Mouse (Mus musculus) gastrocnemius, adult 2 months (tissue): ENCODE measurements around the gene Irf2. TPM values are rescaled to one million over a fixed set of nuclear protein-coding genes. Genes with fewer than 3 reads are reported as not detected.

Experiments used
- DNase-seq: peaks from one replicate; pipeline ENCODE4 v3.0.0; 2022
- H3K27ac ChIP-seq: fragments of 200-600 bp; 2 replicates; pipeline ENCODE4 v1.8.1; 2022; ENCODE audit warnings: mild to moderate bottlenecking
- H3K4me3 ChIP-seq: fragments of 200-600 bp; 2 replicates; pipeline ENCODE4 v1.8.1; 2022; ENCODE audit warnings: mild to moderate bottlenecking, moderate library complexity
- CTCF ChIP-seq: fragments of 200-600 bp; IDR thresholded peaks from 2 replicates; pipeline ENCODE4 v1.8.1; 2022; ENCODE audit warnings: antibody characterized with exemption, mild to moderate bottlenecking, moderate library complexity
- intact Hi-C: fragments of 180-260 bp; cut with DNase I; formaldehyde crosslinking; loops from one replicate; pipeline ENCODE4 v1.15.1; 2025
- total RNA-seq, 2 experiments: library from RNA; stranded (reverse); gene quantifications; 2 replicates each; pipeline ENCODE4 v1.2.3; 2021

The Irf2 gene
- total RNA-seq, 2 experiments from 2014 or later = 40.0 to 41.8 TPM

GRCm38 (mm10) chr8:46772801-46773200, 33.3 kb downstream of the Irf2 start:
- DNase-seq = no peak

GRCm38 (mm10) chr8:46777760-46778460, 38.4 kb downstream of the Irf2 start:
- no peak for TF ChIP-seq CTCF
- intact Hi-C loops = no loop called here
- peak overlapping the region; percentile 21; the same call in 1 of the 2 replicates for H3K27ac ChIP-seq
- DNase-seq = peak; percentile 61
- H3K4me3 ChIP-seq = no peak overlapping the region

More at GRCm38 (mm10) chr8:46772801-46773200, 33.3 kb downstream of the Irf2 start:
- Histone ChIP-seq H3K27ac (no peak overlapping the region), H3K4me3 (no peak overlapping the region)
- TF ChIP-seq CTCF = no peak
- intact Hi-C loops = no loop called here

GRCm38 (mm10) chr8:46781067-46781657, 41.6 kb downstream of the Irf2 start:
- intact Hi-C loops = no loop called here
- TF ChIP-seq CTCF = no peak
- Histone ChIP-seq H3K27ac (peak overlapping the region; percentile 24; the same call in 1 of the 2 replicates), H3K4me3 (no peak overlapping the region)
- no peak for DNase-seq

GRCm38 (mm10) chr8:46782254-46782653, 42.7 kb downstream of the Irf2 start:
- no peak overlapping the region for H3K4me3 ChIP-seq
- TF ChIP-seq CTCF = no peak
- DNase-seq = no peak
- intact Hi-C loops = no loop called here
- H3K27ac ChIP-seq = no peak overlapping the region

- H3K27ac ChIP-seq = no peak overlapping the region
- no peak for TF ChIP-seq CTCF
- DNase-seq = no peak
- H3K4me3 ChIP-seq = no peak overlapping the region
- intact Hi-C loops = no loop called here
Observed at GRCm38 (mm10) chr8:46785070-46785469, 45.5 kb downstream of the Irf2 start.

- Histone ChIP-seq H3K4me3 (no peak overlapping the region), H3K27ac (no peak overlapping the region)
- intact Hi-C loops = no loop called here
- no peak for DNase-seq
- no peak for TF ChIP-seq CTCF
Observed at GRCm38 (mm10) chr8:46785926-46786325, 46.4 kb downstream of the Irf2 start.

GRCm38 (mm10) chr8:46789091-46789881, 49.8 kb downstream of the Irf2 start:
- TF ChIP-seq CTCF = no peak
- DNase-seq = no peak
- intact Hi-C loops = no loop called here
- no peak overlapping the region for H3K4me3 ChIP-seq
- H3K27ac ChIP-seq = 0 out of 2 replicates have a peak overlapping the region, but pooled peaks have one; percentile 17

- intact Hi-C loops = no loop called here
- no peak overlapping the region for H3K4me3 ChIP-seq
- no peak for DNase-seq
- peak overlapping the region; percentile 51; the same call in 1 of the 2 replicates for H3K27ac ChIP-seq
- TF ChIP-seq CTCF = no peak
Observed at GRCm38 (mm10) chr8:46791664-46792371, 52.3 kb downstream of the Irf2 start.

GRCm38 (mm10) chr8:46792653-46793052, 53.1 kb downstream of the Irf2 start:
- Histone ChIP-seq H3K27ac (0 out of 2 replicates have a peak overlapping the region, but pooled peaks have one; percentile 4), H3K4me3 (no peak overlapping the region)
- TF ChIP-seq CTCF = no peak
- intact Hi-C loops = no loop called here
- no peak for DNase-seq

GRCm38 (mm10) chr8:46793248-46793647, 53.7 kb downstream of the Irf2 start:
- Histone ChIP-seq H3K4me3 (no peak overlapping the region), H3K27ac (0 out of 2 replicates have a peak overlapping the region, but pooled peaks have one; percentile 4)
- no peak for DNase-seq
- intact Hi-C loops = no loop called here
- TF ChIP-seq CTCF = no peak

- intact Hi-C loops = no loop called here
- no peak overlapping the region for H3K4me3 ChIP-seq
- no peak overlapping the region for H3K27ac ChIP-seq
- no peak for DNase-seq
- TF ChIP-seq CTCF = no peak
Observed at GRCm38 (mm10) chr8:46794317-46794716, 54.8 kb downstream of the Irf2 start.

GRCm38 (mm10) chr8:46799212-46799611, 59.7 kb downstream of the Irf2 start:
- intact Hi-C loops = loop anchor here (2.0 to 5.0 kb wide), 2 partner anchors 42 to 58 kb away; no protein-coding TSS in a partner anchor
- TF ChIP-seq CTCF = no peak
- DNase-seq = no peak
- H3K27ac ChIP-seq = peak overlapping the region; percentile 71
- no peak overlapping the region; the same call in 1 of the 2 replicates for H3K4me3 ChIP-seq
